Mouse (Mus musculus) CD4-positive naive resting alpha-beta T cell, adult 57 days (primary cell): Measurements from ENCODE around the gene Gatc. TPM values are rescaled to one million over a fixed set of nuclear protein-coding genes. Genes with fewer than 3 reads are reported as not detected.

Experiments
- total RNA-seq: library from RNA; stranded (reverse); gene quantifications from one replicate; pipeline ENCODE4 v1.2.4, GENCODE M21; 2023

Gene Gatc
- total RNA-seq: 5.1 TPM

DNA sequence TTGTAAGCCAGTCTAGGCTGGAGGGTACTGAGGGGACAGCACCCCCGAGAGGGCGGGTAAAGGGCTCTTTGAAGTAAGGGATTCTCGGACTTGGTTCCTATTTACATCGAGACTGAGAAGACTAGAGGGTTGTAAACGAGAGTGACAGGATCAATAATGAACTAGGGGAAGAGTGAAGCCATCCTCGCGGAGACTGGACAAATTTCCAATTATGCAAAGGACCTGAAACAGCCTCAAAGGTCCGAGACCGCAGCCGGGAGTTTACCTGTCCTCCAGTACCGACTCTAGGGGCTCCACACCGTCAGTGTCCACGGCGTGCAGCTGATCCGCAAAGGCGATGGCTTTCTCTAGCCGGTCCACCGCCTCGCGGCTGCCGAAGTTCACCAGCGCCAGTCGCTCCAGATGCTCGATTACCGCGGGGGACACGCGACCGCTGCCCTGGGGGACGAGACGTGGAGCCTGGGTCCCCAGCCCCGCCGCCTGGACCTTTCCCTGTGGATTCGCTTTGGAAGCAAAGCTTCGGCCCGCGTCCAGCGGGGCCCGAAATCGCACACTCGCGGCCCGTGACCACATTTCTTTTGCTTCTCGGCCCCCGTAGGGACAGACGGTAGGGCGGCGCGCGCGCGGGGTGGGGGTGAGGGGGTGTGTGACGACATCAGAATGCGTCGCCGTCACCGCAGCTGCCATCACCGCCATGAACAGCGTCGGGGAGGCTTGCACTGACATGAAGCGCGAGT lies at the start of gene Gatc, which contains the start of gene Triap1:
Gene Gatc, minus strand, starts transcription at position 602 of the 737 bp plus-strand sequence.
Gene Triap1, plus strand, starts transcription at position 649 of the 737 bp plus-strand sequence.

DNA sequence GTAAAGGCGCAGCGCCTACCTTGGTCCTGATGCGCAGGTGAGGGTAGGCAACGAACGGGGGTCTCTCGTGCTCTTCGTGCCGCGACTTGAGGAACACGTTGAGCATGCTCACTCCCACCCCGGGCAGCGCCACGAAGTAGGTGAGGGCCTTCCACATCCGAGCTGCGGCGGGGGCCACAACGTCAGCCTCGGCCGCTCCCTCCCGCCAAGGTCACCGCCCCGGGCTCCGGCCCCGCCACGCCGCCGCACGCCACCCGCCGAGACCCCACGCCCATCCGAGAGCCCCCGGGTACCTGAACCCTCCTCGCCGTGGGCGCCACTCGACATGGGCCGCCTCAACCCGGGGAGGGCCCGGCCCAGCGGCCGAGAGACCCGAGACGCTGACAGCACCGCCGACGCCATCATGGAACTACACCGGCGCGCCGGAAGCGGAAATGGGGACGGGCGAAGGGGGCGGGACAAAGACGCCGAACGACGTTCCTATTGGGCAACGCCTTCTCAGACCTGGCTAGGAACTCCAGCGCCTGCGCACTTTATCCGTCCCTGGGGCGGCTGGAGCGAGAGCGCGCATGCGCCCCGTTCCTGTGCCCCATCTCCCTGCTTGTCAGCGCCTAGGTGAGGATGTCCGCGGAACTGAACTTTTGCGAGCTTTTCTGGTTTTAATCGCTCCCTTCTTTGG lies 7.7 kb upstream of the Gatc start, which contains the start of gene Cox6a1:
Gene Cox6a1, minus strand, starts transcription at position 436 of the 679 bp plus-strand sequence.

DNA sequence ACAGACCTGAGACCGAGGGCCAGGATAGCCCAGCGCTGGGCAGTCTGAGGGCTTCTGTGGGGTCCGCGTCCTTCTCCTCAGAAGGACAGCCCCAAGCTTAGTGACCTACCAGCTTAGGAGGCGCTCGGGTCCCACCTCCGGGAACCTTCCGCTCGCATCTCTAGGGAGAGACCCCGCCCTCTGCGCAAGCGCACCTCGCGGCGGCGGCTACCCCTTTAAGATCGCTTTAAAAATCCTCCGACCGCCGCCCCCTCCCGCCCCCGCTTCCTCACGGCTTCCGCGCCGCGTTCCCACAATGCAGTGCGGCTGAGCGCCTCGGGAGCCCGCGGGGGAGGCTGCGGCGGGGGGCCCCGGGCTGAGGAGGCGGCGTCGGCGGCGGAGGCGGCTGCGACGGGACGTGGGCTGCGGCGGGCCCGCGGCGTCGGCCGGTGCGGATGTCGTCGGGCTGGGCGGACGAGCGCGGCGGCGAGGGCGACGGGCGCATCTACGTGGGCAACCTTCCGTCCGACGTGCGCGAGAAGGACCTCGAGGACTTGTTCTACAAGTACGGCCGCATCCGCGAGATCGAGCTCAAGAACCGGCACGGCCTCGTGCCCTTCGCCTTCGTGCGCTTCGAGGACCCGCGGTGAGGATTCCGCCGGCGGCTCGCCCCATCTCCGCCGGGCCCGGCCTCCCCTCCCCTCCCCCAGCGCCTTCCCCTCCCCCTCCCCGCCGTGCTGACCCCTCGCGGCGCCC lies 13.9 kb downstream of the Gatc start, which contains the start of gene Srsf9:
Gene Srsf9, plus strand, starts transcription at position 303 of the 735 bp plus-strand sequence.

DNA sequence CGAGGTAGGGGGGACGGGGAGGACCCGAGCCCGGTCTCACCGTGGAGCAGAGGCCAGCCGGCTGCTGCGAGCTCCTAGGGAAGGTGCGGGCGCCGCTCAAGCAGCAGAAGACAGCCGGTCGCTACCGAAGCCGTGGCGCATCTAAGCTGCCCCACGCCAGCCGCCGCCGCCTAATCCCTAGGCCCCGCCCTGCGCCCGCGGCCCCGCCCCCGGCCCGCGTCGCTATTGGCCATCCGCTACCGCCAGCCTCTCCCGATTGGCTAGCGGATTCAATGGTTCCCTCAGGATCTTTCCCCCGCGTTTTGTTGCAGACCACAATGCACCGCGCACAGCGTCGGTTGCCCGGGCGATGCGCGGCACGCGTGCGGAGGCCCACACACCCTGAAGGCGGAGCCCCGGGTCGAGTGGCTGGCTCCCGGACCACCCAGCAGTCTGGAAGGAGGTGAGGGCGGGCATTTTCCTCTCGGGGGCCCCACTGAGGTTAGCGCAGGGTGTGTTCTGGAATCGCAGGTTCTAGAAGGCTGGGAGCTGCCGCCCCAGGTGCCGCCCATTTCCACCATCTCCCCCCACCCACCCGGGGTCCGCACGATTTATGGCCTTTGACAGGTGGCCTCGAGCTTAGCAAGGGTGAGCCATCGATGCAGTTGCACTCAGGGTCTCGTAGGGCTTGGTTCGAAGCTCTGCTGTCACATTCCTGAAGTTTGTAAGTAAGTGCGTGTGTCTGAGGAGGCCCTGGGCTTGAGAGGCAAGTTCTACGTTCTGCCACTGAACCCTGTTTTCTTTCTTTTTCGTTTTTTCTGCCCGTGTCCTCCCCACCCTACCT lies 40.0 kb downstream of the Gatc start, which contains the start of gene Dynll1:
Gene Dynll1, minus strand, starts transcription at position 208 of the 823 bp plus-strand sequence.

Other genes with a start within 250 kb of the Gatc start
- gene Gm10401, start 242.9 kb downstream of the Gatc start, total RNA-seq: not detected
- 28.5 TPM for gene Acads, start 221.8 kb downstream of the Gatc start, total RNA-seq
- 32.5 TPM for gene Unc119b, start 206.2 kb downstream of the Gatc start, total RNA-seq
- gene Mlec, start 183.0 kb downstream of the Gatc start, total RNA-seq: 90.7 TPM
- 0.47 TPM for gene Cabp1, start 146.8 kb downstream of the Gatc start, total RNA-seq
- 83.3 TPM for gene Pop5, start 105.3 kb downstream of the Gatc start, total RNA-seq
- 170 TPM for gene Rnf10, start 68.3 kb downstream of the Gatc start, total RNA-seq
- gene Coq5, start 61.5 kb downstream of the Gatc start, total RNA-seq: 23.6 TPM
- gene Dynll1, start 40.2 kb downstream of the Gatc start, total RNA-seq: 250 TPM
- 35.0 TPM for gene Srsf9, start 14.0 kb downstream of the Gatc start, total RNA-seq
- gene Triap1, start within 50 bp of the Gatc start, total RNA-seq: 20.5 TPM
- 220 TPM for gene Cox6a1, start 7.8 kb upstream of the Gatc start, total RNA-seq
- not detected for gene Msi1, start 88.4 kb upstream of the Gatc start, total RNA-seq
- gene Pla2g1b, start 125.1 kb upstream of the Gatc start, total RNA-seq: not detected
- 11.7 TPM for gene Sirt4, start 143.5 kb upstream of the Gatc start, total RNA-seq
- gene Pxn, start 165.5 kb upstream of the Gatc start, total RNA-seq: 58.9 TPM
- gene Rplp0, start 218.3 kb upstream of the Gatc start, total RNA-seq: 2,629 TPM
- 113 TPM for gene Gcn1l1, start 224.1 kb upstream of the Gatc start, total RNA-seq